Mouse (Mus musculus) ES-CJ7 (cell line): ENCODE measurements around the gene Yaf2.
"Not testable (repeated sequence)": the region's sequence is repeated elsewhere in the genome, so short reads cannot be mapped to it uniquely, and the experiment has no call there.

ENCODE experiments used
- DNase-seq: peaks from one replicate; pipeline ENCODE4 v3.0.0; 2011; ENCODE audit warnings: low read depth, low spot score

Gene Yaf2

GRCm38 (mm10) chr15:93336925-93337761, at the start of gene Yaf2:
Gene Yaf2, minus strand, starts transcription at chr15:93336935.
- DNase-seq = peak; percentile 72

- no peak for DNase-seq
Measured at GRCm38 (mm10) chr15:93381337-93381736, 44.6 kb upstream of the Yaf2 start.

- peak; percentile 58 for DNase-seq
Measured at GRCm38 (mm10) chr15:93379177-93379576, 42.4 kb upstream of the Yaf2 start.

- DNase-seq = no peak
Measured at GRCm38 (mm10) chr15:93375696-93376095, 39.0 kb upstream of the Yaf2 start.

GRCm38 (mm10) chr15:93372525-93373119, 35.9 kb upstream of the Yaf2 start:
- not testable (repeated sequence) for DNase-seq

GRCm38 (mm10) chr15:93371838-93372237, 35.1 kb upstream of the Yaf2 start:
- no peak for DNase-seq

GRCm38 (mm10) chr15:93368558-93368957, 31.8 kb upstream of the Yaf2 start:
- no peak for DNase-seq

- no peak for DNase-seq
Measured at GRCm38 (mm10) chr15:93365561-93365960, 28.8 kb upstream of the Yaf2 start.

- no peak for DNase-seq
Measured at GRCm38 (mm10) chr15:93358346-93359095, 21.8 kb upstream of the Yaf2 start.

GRCm38 (mm10) chr15:93340630-93341379, 4.1 kb upstream of the Yaf2 start:
- DNase-seq = no peak

GRCm38 (mm10) chr15:93336658-93336924, 144 bp downstream of the Yaf2 start:
- DNase-seq = no peak

GRCm38 (mm10) chr15:93335821-93336657, 696 bp downstream of the Yaf2 start:
- DNase-seq = peak; percentile 14

- no peak for DNase-seq
Measured at GRCm38 (mm10) chr15:93331256-93331655, 5.5 kb downstream of the Yaf2 start.

- DNase-seq = no peak
Measured at GRCm38 (mm10) chr15:93327235-93327634, 9.5 kb downstream of the Yaf2 start.

GRCm38 (mm10) chr15:93326651-93327050, 10.1 kb downstream of the Yaf2 start:
- DNase-seq = no peak

- DNase-seq = no peak
Measured at GRCm38 (mm10) chr15:93325360-93325759, 11.4 kb downstream of the Yaf2 start.

- DNase-seq = no peak
Measured at GRCm38 (mm10) chr15:93318781-93319180, 18.0 kb downstream of the Yaf2 start.

GRCm38 (mm10) chr15:93310304-93310703, 26.4 kb downstream of the Yaf2 start:
- not testable (repeated sequence) for DNase-seq

- no peak for DNase-seq
Measured at GRCm38 (mm10) chr15:93298197-93298596, 38.5 kb downstream of the Yaf2 start.

- no peak for DNase-seq
Measured at GRCm38 (mm10) chr15:93294483-93294882, 42.3 kb downstream of the Yaf2 start.

GRCm38 (mm10) chr15:93288321-93288720, 48.4 kb downstream of the Yaf2 start:
- no peak for DNase-seq
